Mouse (Mus musculus): ENCODE measurements around the gene Grhl3. TPM values are rescaled to one million over a fixed set of nuclear protein-coding genes. Genes with fewer than 3 reads are reported as not detected.

The Grhl3 gene
- polyA plus RNA-seq, 1 experiment from 2014 or later = 0.87 TPM

DNA sequence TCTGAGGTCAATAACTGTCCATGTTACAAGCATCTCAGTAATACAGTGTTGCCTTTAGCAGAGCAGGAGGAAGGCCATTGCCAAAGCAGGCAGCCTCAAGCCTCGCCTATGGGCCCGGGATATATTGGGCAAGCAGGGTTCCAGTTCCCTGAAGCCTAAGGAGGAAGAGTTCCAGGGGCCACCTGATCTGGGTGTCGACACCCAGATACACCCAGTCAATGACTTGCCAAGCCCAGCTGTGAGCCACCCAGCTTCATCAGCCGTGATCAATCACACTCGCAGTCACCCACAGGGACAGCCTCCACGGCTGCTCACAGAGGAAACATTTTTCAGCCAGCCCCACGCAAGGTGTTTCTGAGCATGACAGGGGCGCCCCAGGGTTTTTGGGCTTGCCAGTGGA is 5.9 kb downstream of the Grhl3 start:
- Histone ChIP-seq H3K27ac (ENCODE audit: low read length) (no peak overlapping the region), H3K4me3 (ENCODE audit: low read depth, low read length) (no peak overlapping the region), H3K4me1 (ENCODE audit: control insufficient read depth, insufficient read depth, low read length) (peaks cover 14% of the 10 kb centered on the region), H3K4me2 (ENCODE audit: low read length) (no peak overlapping the region), H3K27me3 (ENCODE audit: control insufficient read depth, insufficient read depth, low read depth, low read length) (peaks cover 18% of the 10 kb centered on the region), H3K9me3 (replicated peaks; ENCODE audit: control insufficient read depth, low read length, poor library complexity, severe bottlenecking) (no peaks in the 10 kb centered on the region), H3K9ac (ENCODE audit: low read depth, low read length) (no peak overlapping the region), H3K36me3 (ENCODE audit: control insufficient read depth, insufficient read depth, low read length) (no peaks in the 10 kb centered on the region)
- ATAC-seq = no peak
- WGBS = 71% methylated on average over 8 of the region's 8 CpGs

DNA sequence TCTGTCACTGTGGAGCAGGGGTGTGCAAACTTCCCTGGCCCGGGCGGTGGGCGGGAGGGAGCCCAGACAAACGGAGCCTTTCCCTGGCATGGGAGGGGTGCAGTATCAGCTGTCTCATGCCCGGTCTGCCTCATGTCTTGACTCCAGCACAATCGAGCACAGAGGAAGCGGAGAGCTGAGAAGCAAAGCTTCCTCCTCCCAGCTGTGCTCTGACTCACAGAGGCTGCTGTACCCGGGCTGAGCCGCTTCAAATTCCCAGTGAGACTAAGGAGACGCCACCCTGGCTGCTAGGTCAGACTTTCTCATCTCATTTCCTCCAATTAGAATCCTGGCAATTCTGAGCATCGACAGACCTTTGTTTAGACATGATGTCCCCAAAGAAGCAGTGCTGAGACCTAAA is 6.4 kb downstream of the Grhl3 start:
- no peak for ATAC-seq
- 43% methylated on average over 11 of the region's 11 CpGs for WGBS
- no peak overlapping the region for H3K9ac ChIP-seq (ENCODE audit: low read depth, low read length)
- H3K4me2 ChIP-seq (ENCODE audit: low read length) = no peak overlapping the region
- H3K4me1 ChIP-seq (ENCODE audit: control insufficient read depth, insufficient read depth, low read length) = peaks cover 14% of the 10 kb centered on the region
- no peak overlapping the region for H3K4me3 ChIP-seq (ENCODE audit: low read depth, low read length)
- H3K9me3 ChIP-seq (replicated peaks; ENCODE audit: control insufficient read depth, low read length, poor library complexity, severe bottlenecking) = no peaks in the 10 kb centered on the region
- H3K36me3 ChIP-seq (ENCODE audit: control insufficient read depth, insufficient read depth, low read length) = no peaks in the 10 kb centered on the region
- H3K27me3 ChIP-seq (ENCODE audit: control insufficient read depth, insufficient read depth, low read depth, low read length) = peaks cover 16% of the 10 kb centered on the region
- H3K27ac ChIP-seq (ENCODE audit: low read length) = no peak overlapping the region

DNA sequence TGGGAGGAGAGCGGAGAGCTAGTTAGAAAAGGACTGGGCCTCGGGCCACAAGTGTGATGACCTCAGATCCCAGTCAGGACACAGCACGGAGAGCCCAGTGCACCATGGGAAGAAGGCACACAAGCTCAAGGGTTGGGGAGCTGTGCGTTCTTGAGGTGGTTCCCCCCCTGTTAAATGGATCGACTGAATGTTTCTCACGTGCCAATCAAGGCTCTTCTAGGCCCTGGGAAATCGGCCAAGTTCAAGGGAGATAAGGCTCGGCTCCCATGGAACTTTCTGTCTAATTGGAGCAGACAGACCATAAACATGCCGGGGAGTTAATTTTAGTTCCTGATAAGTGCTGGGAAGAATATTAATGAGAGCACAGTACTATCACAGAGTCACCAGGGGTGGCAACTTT is 8.0 kb downstream of the Grhl3 start:
- 44% methylated on average over 9 of the region's 9 CpGs for WGBS
- H3K9ac ChIP-seq (ENCODE audit: low read depth, low read length) = no peak overlapping the region
- no peaks in the 10 kb centered on the region for H3K9me3 ChIP-seq (replicated peaks; ENCODE audit: control insufficient read depth, low read length, poor library complexity, severe bottlenecking)
- H3K27ac ChIP-seq (ENCODE audit: low read length) = no peak overlapping the region
- H3K4me1 ChIP-seq (ENCODE audit: control insufficient read depth, insufficient read depth, low read length) = peaks cover 9% of the 10 kb centered on the region
- peaks cover 6% of the 10 kb centered on the region for H3K27me3 ChIP-seq (ENCODE audit: control insufficient read depth, insufficient read depth, low read depth, low read length)
- H3K4me3 ChIP-seq (ENCODE audit: low read depth, low read length) = no peak overlapping the region
- H3K36me3 ChIP-seq (ENCODE audit: control insufficient read depth, insufficient read depth, low read length) = no peaks in the 10 kb centered on the region
- H3K4me2 ChIP-seq (ENCODE audit: low read length) = no peak overlapping the region
- no peak for ATAC-seq

- no peak overlapping the region for H3K4me2 ChIP-seq (ENCODE audit: low read length)
- H3K36me3 ChIP-seq (ENCODE audit: control insufficient read depth, insufficient read depth, low read length) = no peaks in the 10 kb centered on the region
- H3K4me1 ChIP-seq (ENCODE audit: control insufficient read depth, insufficient read depth, low read length) = peaks cover 4% of the 10 kb centered on the region; the same call in 1 of the 2 replicates
- WGBS = 44% methylated on average over 2 of the region's 2 CpGs
- H3K9ac ChIP-seq (ENCODE audit: low read depth, low read length) = no peak overlapping the region
- H3K27ac ChIP-seq (ENCODE audit: low read length) = no peak overlapping the region
- no peaks in the 10 kb centered on the region for H3K9me3 ChIP-seq (replicated peaks; ENCODE audit: control insufficient read depth, low read length, poor library complexity, severe bottlenecking)
- ATAC-seq = no peak
- peaks cover 4% of the 10 kb centered on the region for H3K27me3 ChIP-seq (ENCODE audit: control insufficient read depth, insufficient read depth, low read depth, low read length)
- H3K4me3 ChIP-seq (ENCODE audit: low read depth, low read length) = no peak overlapping the region
Measured at GRCm38 (mm10) chr4:135563794-135564193, 9.6 kb downstream of the Grhl3 start.

DNA sequence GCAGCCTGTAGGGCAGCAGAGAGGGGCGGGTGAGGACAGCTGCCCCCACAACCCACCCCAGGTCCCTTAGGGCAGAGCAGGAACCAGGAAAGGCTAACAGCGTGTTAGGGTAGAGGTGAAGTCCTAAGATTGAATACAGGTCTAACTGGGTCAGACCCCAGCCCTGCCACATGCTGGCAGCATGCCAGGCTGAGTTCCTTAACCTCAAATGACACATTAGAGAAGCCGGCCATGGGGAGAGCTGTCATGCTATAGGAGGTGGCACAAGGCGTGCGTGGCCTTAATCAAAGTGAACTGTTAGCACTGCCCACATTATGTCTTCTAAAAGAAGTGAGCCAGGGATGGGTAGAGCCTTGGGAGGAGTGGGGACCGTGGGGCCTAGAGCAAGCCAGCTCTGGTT is 24.1 kb downstream of the Grhl3 start:
- H3K4me1 ChIP-seq (ENCODE audit: control insufficient read depth, insufficient read depth, low read length) = peaks cover 22% of the 10 kb centered on the region; the same call in 1 of the 2 replicates
- H3K27me3 ChIP-seq (ENCODE audit: control insufficient read depth, insufficient read depth, low read depth, low read length) = no peaks in the 10 kb centered on the region
- no peak for ATAC-seq
- no peak overlapping the region for H3K4me2 ChIP-seq (ENCODE audit: low read length)
- H3K4me3 ChIP-seq (ENCODE audit: low read depth, low read length) = no peak overlapping the region
- no peak overlapping the region for H3K9ac ChIP-seq (ENCODE audit: low read depth, low read length)
- H3K36me3 ChIP-seq (ENCODE audit: control insufficient read depth, insufficient read depth, low read length) = no peaks in the 10 kb centered on the region
- no peak overlapping the region for H3K27ac ChIP-seq (ENCODE audit: low read length)
- 67% methylated on average over 6 of the region's 6 CpGs for WGBS
- H3K9me3 ChIP-seq (replicated peaks; ENCODE audit: control insufficient read depth, low read length, poor library complexity, severe bottlenecking) = no peaks in the 10 kb centered on the region

GRCm38 (mm10) chr4:135548521-135549077 is 24.8 kb downstream of the Grhl3 start:
- H3K9ac ChIP-seq (ENCODE audit: low read depth, low read length) = no peak overlapping the region
- no peak overlapping the region for H3K27ac ChIP-seq (ENCODE audit: low read length)
- H3K4me1 ChIP-seq (ENCODE audit: control insufficient read depth, insufficient read depth, low read length) = peaks cover 21% of the 10 kb centered on the region; the same call in 1 of the 2 replicates
- 30% methylated on average over 9 of the region's 9 CpGs for WGBS
- H3K4me2 ChIP-seq (ENCODE audit: low read length) = no peak overlapping the region
- H3K4me3 ChIP-seq (ENCODE audit: low read depth, low read length) = no peak overlapping the region
- no peaks in the 10 kb centered on the region for H3K9me3 ChIP-seq (replicated peaks; ENCODE audit: control insufficient read depth, low read length, poor library complexity, severe bottlenecking)
- no peaks in the 10 kb centered on the region for H3K36me3 ChIP-seq (ENCODE audit: control insufficient read depth, insufficient read depth, low read length)
- no peaks in the 10 kb centered on the region for H3K27me3 ChIP-seq (ENCODE audit: control insufficient read depth, insufficient read depth, low read depth, low read length)
- ATAC-seq = no peak

DNA sequence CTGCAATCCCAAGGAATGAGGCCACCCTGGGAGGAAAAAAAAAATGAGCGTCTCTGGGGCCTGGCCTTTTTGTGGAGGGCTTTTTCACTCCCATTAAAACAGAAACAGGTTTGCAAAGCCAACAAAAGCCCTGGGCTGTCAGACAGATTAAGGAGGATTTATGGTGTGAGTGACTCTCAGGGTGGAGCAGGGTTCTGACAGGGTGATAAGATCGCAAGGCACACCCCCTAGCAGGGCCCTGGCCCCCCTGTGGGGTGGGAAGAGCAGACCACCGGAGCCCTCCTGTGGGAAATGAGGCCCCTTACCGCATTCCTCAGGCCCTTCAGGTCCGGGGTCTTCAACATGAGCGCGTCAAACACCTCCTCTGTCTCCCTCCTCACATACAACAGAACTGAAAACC is 25.3 kb downstream of the Grhl3 start:
- Histone ChIP-seq H3K4me1 (ENCODE audit: control insufficient read depth, insufficient read depth, low read length) (peaks cover 17% of the 10 kb centered on the region; the same call in 1 of the 2 replicates), H3K27me3 (ENCODE audit: control insufficient read depth, insufficient read depth, low read depth, low read length) (no peaks in the 10 kb centered on the region), H3K27ac (ENCODE audit: low read length) (no peak overlapping the region), H3K36me3 (ENCODE audit: control insufficient read depth, insufficient read depth, low read length) (no peaks in the 10 kb centered on the region), H3K9me3 (replicated peaks; ENCODE audit: control insufficient read depth, low read length, poor library complexity, severe bottlenecking) (no peaks in the 10 kb centered on the region), H3K4me3 (ENCODE audit: low read depth, low read length) (no peak overlapping the region), H3K4me2 (ENCODE audit: low read length) (no peak overlapping the region), H3K9ac (ENCODE audit: low read depth, low read length) (no peak overlapping the region)
- WGBS = 15% methylated on average over 7 of the region's 7 CpGs
- no peak for ATAC-seq

DNA sequence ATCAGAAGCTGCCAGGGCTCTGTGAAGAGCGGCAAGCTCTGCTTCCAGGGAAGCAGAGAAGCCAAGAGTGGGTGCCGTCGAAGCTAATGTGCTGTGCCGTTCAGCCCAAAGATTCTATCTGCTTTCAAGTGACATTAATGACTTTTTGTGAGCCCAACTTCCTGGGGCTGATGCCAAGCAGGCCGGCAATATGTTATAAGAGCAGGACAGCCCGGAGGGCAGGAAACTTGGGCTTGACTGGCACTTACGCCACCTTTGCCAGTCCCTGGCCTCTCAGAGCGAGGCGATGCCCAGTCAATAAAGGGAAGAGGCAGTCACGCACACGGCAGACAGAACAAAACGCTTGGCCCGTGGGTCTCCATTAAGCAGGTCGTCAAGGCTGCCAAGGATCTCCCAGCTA is 25.9 kb downstream of the Grhl3 start:
- no peak overlapping the region for H3K9ac ChIP-seq (ENCODE audit: low read depth, low read length)
- no peak overlapping the region for H3K4me3 ChIP-seq (ENCODE audit: low read depth, low read length)
- peaks cover 11% of the 10 kb centered on the region; the same call in 1 of the 2 replicates for H3K4me1 ChIP-seq (ENCODE audit: control insufficient read depth, insufficient read depth, low read length)
- no peaks in the 10 kb centered on the region for H3K36me3 ChIP-seq (ENCODE audit: control insufficient read depth, insufficient read depth, low read length)
- WGBS = 44% methylated on average over 14 of the region's 14 CpGs
- no peak overlapping the region for H3K27ac ChIP-seq (ENCODE audit: low read length)
- no peak overlapping the region for H3K4me2 ChIP-seq (ENCODE audit: low read length)
- H3K9me3 ChIP-seq (replicated peaks; ENCODE audit: control insufficient read depth, low read length, poor library complexity, severe bottlenecking) = no peaks in the 10 kb centered on the region
- ATAC-seq = no peak
- H3K27me3 ChIP-seq (ENCODE audit: control insufficient read depth, insufficient read depth, low read depth, low read length) = no peaks in the 10 kb centered on the region

DNA sequence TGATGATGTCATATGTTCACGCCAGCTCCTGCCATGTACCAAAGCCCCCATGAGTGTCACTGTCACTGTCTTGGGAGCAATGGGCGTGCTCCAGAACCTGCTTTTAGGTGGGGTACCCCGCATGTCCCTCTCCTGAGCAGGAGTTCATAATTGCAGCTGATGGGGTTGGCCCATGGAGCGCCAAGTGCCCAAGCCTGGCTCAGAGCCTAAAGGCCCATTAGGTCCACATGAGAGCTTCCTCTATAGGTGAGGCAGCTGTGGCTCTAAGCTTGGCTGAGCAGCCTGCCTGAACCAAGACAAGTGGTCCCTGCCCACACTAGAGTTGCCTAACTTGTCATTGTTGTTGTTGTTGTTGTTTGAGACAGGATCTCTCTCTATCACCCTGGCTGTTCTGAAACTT is 26.6 kb downstream of the Grhl3 start:
- no peak for ATAC-seq
- H3K4me2 ChIP-seq (ENCODE audit: low read length) = no peak overlapping the region
- H3K9me3 ChIP-seq (replicated peaks; ENCODE audit: control insufficient read depth, low read length, poor library complexity, severe bottlenecking) = no peaks in the 10 kb centered on the region
- no peak overlapping the region for H3K4me3 ChIP-seq (ENCODE audit: low read depth, low read length)
- H3K9ac ChIP-seq (ENCODE audit: low read depth, low read length) = no peak overlapping the region
- no peak overlapping the region for H3K27ac ChIP-seq (ENCODE audit: low read length)
- H3K36me3 ChIP-seq (ENCODE audit: control insufficient read depth, insufficient read depth, low read length) = no peaks in the 10 kb centered on the region
- WGBS = 87% methylated on average over 4 of the region's 4 CpGs
- peaks cover 9% of the 10 kb centered on the region; the same call in 1 of the 2 replicates for H3K4me1 ChIP-seq (ENCODE audit: control insufficient read depth, insufficient read depth, low read length)
- H3K27me3 ChIP-seq (ENCODE audit: control insufficient read depth, insufficient read depth, low read depth, low read length) = no peaks in the 10 kb centered on the region
